Mouse (Mus musculus): Measurements from ENCODE around the gene Gtf2i. TPM values are rescaled to one million over a fixed set of nuclear protein-coding genes. Genes with fewer than 3 reads are reported as not detected.

Gene Gtf2i
- polyA plus RNA-seq, 1 experiment from 2014 or later = 211 TPM

DNA sequence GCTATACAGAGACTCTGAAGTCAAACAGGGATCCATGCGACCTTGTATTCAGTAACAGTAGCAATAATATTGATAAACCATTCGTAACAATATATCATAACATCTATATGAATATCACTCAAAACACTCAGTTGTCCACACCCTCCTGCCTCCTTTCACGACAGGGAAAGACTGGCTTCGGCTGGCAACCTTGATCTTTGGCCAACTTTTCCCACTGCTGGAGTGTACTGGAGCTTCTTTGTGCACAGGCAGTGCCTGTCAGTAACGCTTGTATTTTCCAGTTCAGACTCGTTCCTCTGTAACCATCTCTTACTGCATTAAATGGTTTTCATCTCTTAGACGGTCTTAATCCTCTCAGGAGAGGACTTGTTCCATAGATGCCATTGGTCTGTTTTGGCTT lies 2.2 kb upstream of the Gtf2i start:
- Histone ChIP-seq H3K9ac (ENCODE audit: low read length) (no peak overlapping the region), H3K27me3 (ENCODE audit: control insufficient read depth, insufficient read depth, low read length) (no peaks in the 10 kb centered on the region), H3K4me2 (ENCODE audit: low read depth, severe bottlenecking) (no peak overlapping the region), H3K9me3 (ENCODE audit: control insufficient read depth, low read length) (no peaks in the 10 kb centered on the region), H3K36me3 (ENCODE audit: control insufficient read depth, insufficient read depth, low read length) (no peaks in the 10 kb centered on the region), H3K4me3 (ENCODE audit: low read depth, low read length) (no peak overlapping the region), H3K27ac (replicated peaks; ENCODE audit: low read depth, low read length) (peak overlapping the region; percentile 100; the same call in 1 of the 2 replicates), H3K4me1 (ENCODE audit: control insufficient read depth, insufficient read depth, low read length) (peaks cover 5% of the 10 kb centered on the region)
- ATAC-seq (ENCODE audit: insufficient number of reproducible peaks, low FRiP score, low TSS enrichment, low read depth) (no peak), DNase-seq (ENCODE audit: low spot score) (no peak)
- 79% methylated on average over 7 of the region's 7 CpGs for WGBS

DNA sequence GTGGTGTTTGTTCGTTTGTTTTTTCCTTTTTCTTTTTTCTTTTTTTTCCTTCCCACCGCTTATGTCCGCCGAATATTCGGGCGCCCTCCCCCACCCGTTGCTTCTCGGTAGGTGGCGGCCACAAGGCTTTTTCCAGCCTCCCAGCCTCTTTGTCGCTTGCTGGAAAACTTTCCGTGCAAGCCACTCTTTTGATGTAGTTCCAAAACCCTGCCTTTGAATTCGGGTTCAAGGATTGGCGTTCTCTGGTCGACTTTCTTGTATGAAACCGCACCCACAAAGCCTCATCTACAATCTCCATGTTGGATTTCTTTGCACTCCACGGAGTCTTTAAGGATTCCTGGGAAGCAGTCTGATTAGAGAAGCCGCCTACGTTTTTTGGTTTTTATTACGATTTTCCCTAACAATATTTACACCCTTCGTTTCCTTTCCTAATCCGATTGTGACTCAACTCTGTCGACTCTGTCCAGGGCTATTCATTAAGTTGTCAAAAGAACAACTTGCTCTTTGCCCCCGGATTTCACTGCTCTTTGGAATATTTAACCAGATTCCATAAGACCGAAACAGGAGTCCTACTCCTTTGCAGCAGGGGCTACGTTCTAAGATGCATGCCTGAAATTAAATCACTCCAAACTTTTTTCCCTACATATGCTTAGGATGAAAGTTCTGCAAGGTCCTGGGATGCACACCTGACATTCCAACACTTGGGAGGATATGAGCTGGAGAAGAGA lies 1.2 kb upstream of the Gtf2i start:
- WGBS = 1% methylated on average over 25 of the region's 25 CpGs
- DNase-seq (ENCODE audit: low spot score) = peak; percentile 78
- no peaks in the 10 kb centered on the region for H3K9me3 ChIP-seq (ENCODE audit: control insufficient read depth, low read length)
- ATAC-seq (ENCODE audit: insufficient number of reproducible peaks, low FRiP score, low TSS enrichment, low read depth) = no peak
- peak overlapping the region; percentile 99 for H3K9ac ChIP-seq (ENCODE audit: low read length)
- H3K27ac ChIP-seq (replicated peaks; ENCODE audit: low read depth, low read length) = peak overlapping the region; percentile 100
- peak overlapping the region; percentile 48 for H3K4me2 ChIP-seq (ENCODE audit: low read depth, severe bottlenecking)
- H3K4me3 ChIP-seq (ENCODE audit: low read depth, low read length) = peak overlapping the region; percentile 76
- peaks cover under 1% of the 10 kb centered on the region; the same call in 1 of the 2 replicates for H3K36me3 ChIP-seq (ENCODE audit: control insufficient read depth, insufficient read depth, low read length)
- peaks cover 5% of the 10 kb centered on the region for H3K4me1 ChIP-seq (ENCODE audit: control insufficient read depth, insufficient read depth, low read length)
- H3K27me3 ChIP-seq (ENCODE audit: control insufficient read depth, insufficient read depth, low read length) = no peaks in the 10 kb centered on the region

DNA sequence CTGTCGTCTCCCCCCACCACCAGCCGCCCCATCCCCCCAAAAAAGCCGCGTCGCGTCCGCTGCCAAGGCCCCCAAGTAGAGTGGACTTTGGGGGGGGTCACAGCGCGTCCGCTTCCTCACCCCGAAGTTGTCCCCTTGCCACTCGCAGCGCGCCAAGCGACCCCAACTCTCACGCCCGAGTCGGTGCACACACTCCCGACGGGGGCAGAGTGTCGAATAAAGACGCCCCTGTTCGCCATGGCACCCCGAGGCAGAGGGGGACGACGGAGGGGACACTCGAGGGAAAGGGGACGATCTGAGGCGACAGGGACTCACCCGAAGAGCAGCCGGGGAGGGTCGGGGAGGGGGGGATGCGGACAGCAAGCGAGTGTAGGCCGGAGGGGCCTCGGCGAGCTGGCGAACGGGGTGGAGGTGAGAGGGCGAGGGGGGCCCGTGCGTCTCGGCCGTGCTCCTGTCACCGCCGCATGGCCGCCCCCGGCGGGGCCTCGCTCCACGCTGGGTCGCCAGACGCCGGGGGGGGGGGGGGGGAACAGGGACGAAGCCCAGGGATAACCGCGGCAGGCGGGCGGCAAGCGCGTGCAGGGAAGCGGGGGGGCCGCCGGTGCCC lies 389 bp downstream of the Gtf2i start:
- Histone ChIP-seq H3K4me1 (ENCODE audit: control insufficient read depth, insufficient read depth, low read length) (peaks cover 5% of the 10 kb centered on the region), H3K4me2 (ENCODE audit: low read depth, severe bottlenecking) (peak overlapping the region; percentile 75), H3K27ac (replicated peaks; ENCODE audit: low read depth, low read length) (peak overlapping the region; percentile 100), H3K9me3 (ENCODE audit: control insufficient read depth, low read length) (no peaks in the 10 kb centered on the region), H3K27me3 (ENCODE audit: control insufficient read depth, insufficient read depth, low read length) (no peaks in the 10 kb centered on the region), H3K4me3 (ENCODE audit: low read depth, low read length) (peak overlapping the region; percentile 76), H3K9ac (ENCODE audit: low read length) (peak overlapping the region; percentile 99), H3K36me3 (ENCODE audit: control insufficient read depth, insufficient read depth, low read length) (peaks cover 12% of the 10 kb centered on the region)
- WGBS = 0% methylated on average over 41 of the region's 64 CpGs
- 0 out of 2 replicates have a peak, but pooled peaks have one; percentile 37 for ATAC-seq (ENCODE audit: insufficient number of reproducible peaks, low FRiP score, low TSS enrichment, low read depth)
- peak; percentile 77 for DNase-seq (ENCODE audit: low spot score)

DNA sequence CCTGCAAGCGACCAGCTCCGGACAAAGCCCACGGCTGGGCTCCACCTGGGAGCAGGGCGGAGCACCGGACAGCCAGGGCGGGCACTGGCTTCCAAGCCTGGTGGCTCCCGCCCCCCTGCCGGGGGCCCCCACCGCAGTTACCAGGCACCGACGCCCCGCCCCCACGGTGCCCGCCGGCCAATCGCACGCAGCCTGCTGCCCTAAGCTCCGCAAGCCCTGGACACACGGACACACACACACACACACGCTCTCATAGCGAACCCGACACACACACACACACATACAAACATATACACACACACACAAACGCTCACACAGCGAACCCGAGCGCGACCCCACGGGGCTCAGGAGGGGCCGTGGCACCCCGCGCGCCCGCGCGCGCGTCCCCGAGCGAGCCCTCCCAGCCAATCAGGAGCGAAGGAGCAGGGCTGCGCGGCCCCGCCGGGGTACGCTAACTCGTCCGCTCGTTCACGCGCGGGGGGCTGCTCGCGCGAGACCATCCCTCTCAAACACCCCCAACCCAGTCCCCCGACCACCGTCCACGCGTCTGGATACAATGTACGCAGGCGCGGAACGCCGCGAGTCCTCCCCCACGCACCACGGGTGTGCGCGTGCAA lies 1.0 kb downstream of the Gtf2i start:
- peak overlapping the region; percentile 75 for H3K4me2 ChIP-seq (ENCODE audit: low read depth, severe bottlenecking)
- H3K36me3 ChIP-seq (ENCODE audit: control insufficient read depth, insufficient read depth, low read length) = peaks cover 12% of the 10 kb centered on the region
- H3K4me3 ChIP-seq (ENCODE audit: low read depth, low read length) = peak overlapping the region; percentile 76
- no peaks in the 10 kb centered on the region for H3K9me3 ChIP-seq (ENCODE audit: control insufficient read depth, low read length)
- H3K9ac ChIP-seq (ENCODE audit: low read length) = peak overlapping the region; percentile 99
- H3K4me1 ChIP-seq (ENCODE audit: control insufficient read depth, insufficient read depth, low read length) = peaks cover 5% of the 10 kb centered on the region
- no peaks in the 10 kb centered on the region for H3K27me3 ChIP-seq (ENCODE audit: control insufficient read depth, insufficient read depth, low read length)
- ATAC-seq (ENCODE audit: insufficient number of reproducible peaks, low FRiP score, low TSS enrichment, low read depth) (peak; percentile 82), DNase-seq (ENCODE audit: low spot score) (peak; percentile 97)
- WGBS = under 1% methylated on average over 61 of the region's 68 CpGs
- peak overlapping the region; percentile 100 for H3K27ac ChIP-seq (replicated peaks; ENCODE audit: low read depth, low read length)

DNA sequence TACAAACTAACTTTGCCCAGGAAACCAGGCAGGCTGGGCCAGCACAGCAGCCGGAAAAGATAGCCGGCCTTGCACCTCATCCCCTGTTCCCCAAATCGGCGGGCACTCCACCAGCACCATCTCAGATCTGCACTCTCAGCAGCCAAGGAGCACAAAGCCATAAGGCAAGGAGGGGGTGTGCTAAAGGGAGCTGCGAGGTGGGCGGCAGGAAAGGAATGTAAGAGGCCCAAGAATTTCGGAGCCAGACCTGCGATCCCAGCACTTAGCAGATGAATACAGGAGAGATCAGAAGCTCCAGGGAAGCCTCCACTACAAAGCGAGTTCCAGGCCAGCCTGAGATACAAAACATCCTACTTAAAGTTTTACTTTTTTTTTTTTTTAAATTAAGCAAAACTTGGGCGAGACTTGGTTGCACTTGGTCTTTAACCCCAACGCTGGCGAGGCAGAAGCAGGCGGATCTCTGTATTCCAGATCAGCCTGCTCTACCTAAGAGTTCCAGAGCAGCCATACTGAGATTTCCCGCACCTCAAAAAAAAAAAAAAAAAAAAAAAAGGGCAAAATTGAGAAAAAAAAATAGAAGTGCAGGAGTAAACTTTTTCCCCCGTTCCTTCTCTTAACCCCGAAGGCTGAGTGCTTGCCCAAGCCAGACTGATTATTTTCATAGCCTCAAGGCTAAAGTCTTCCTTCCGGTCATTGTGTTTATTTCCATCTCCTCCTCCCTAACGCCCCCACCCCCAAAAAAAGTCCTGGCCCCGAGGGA lies 1.7 kb downstream of the Gtf2i start:
- Histone ChIP-seq H3K4me3 (ENCODE audit: low read depth, low read length) (peak overlapping the region; percentile 76), H3K27me3 (ENCODE audit: control insufficient read depth, insufficient read depth, low read length) (no peaks in the 10 kb centered on the region), H3K4me1 (ENCODE audit: control insufficient read depth, insufficient read depth, low read length) (peaks cover 5% of the 10 kb centered on the region), H3K9me3 (ENCODE audit: control insufficient read depth, low read length) (no peaks in the 10 kb centered on the region), H3K9ac (ENCODE audit: low read length) (peak overlapping the region; percentile 99), H3K4me2 (ENCODE audit: low read depth, severe bottlenecking) (peak overlapping the region; percentile 75), H3K36me3 (ENCODE audit: control insufficient read depth, insufficient read depth, low read length) (peaks cover 12% of the 10 kb centered on the region), H3K27ac (replicated peaks; ENCODE audit: low read depth, low read length) (peak overlapping the region; percentile 100)
- peak; percentile 68 for DNase-seq (ENCODE audit: low spot score)
- 5% methylated on average over 19 of the region's 19 CpGs for WGBS
- no peak for ATAC-seq (ENCODE audit: insufficient number of reproducible peaks, low FRiP score, low TSS enrichment, low read depth)

DNA sequence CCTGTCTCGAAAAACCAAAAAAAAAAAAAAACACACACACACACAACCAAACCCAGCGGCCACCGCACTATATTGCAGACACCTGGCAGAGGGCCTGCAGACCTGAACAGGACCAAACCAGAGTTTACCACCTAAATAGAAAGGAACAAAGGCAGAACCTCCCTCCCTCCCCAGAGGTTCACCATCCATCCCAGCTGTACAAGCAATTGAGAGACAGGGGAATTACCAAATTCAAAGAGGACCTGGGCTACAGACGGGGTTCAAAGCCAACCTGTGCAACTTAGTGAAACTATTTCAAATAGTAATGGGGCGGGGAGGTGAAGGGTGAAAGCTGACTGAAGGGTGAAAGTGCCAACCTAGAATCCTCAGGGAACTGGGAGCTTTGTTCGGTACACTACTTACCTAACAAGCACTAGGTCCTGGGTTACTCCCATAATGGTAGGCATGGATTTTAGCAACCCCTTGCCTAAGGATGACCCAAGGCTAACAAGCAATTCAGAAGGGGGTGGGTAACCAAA lies 2.6 kb downstream of the Gtf2i start:
- WGBS = 80% methylated on average over 6 of the region's 6 CpGs
- H3K27ac ChIP-seq (replicated peaks; ENCODE audit: low read depth, low read length) = no peak overlapping the region
- DNase-seq (ENCODE audit: low spot score) (no peak), ATAC-seq (ENCODE audit: insufficient number of reproducible peaks, low FRiP score, low TSS enrichment, low read depth) (no peak)
- H3K4me1 ChIP-seq (ENCODE audit: control insufficient read depth, insufficient read depth, low read length) = peaks cover 5% of the 10 kb centered on the region
- peak overlapping the region; percentile 76 for H3K4me3 ChIP-seq (ENCODE audit: low read depth, low read length)
- H3K27me3 ChIP-seq (ENCODE audit: control insufficient read depth, insufficient read depth, low read length) = no peaks in the 10 kb centered on the region
- no peaks in the 10 kb centered on the region for H3K9me3 ChIP-seq (ENCODE audit: control insufficient read depth, low read length)
- peak overlapping the region; percentile 75 for H3K4me2 ChIP-seq (ENCODE audit: low read depth, severe bottlenecking)
- H3K36me3 ChIP-seq (ENCODE audit: control insufficient read depth, insufficient read depth, low read length) = peaks cover 12% of the 10 kb centered on the region
- peak overlapping the region; percentile 99 for H3K9ac ChIP-seq (ENCODE audit: low read length)

DNA sequence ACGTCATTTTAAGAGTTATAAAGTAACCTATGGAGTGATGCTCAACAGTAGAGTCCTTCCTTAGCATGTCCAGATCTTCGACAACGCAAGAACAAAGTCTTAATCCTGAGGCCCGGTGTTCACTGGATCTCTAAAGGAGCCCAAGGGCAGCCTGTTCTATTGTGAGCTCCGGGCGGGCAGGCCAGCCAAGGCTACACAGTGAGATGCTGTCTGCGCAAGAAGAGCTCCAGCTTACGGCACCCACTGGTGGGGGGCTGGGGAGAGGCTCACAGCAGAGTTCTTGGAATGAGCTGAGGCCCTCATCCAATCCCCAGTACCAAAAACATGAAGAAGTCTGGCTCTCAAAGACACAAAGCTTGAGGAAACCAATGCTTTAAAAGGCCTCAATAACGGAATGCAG lies 4.4 kb downstream of the Gtf2i start:
- Histone ChIP-seq H3K9ac (ENCODE audit: low read length) (no peak overlapping the region), H3K4me2 (ENCODE audit: low read depth, severe bottlenecking) (no peak overlapping the region), H3K4me3 (ENCODE audit: low read depth, low read length) (no peak overlapping the region), H3K27me3 (ENCODE audit: control insufficient read depth, insufficient read depth, low read length) (no peaks in the 10 kb centered on the region), H3K9me3 (ENCODE audit: control insufficient read depth, low read length) (no peaks in the 10 kb centered on the region), H3K4me1 (ENCODE audit: control insufficient read depth, insufficient read depth, low read length) (no peaks in the 10 kb centered on the region), H3K36me3 (ENCODE audit: control insufficient read depth, insufficient read depth, low read length) (peaks cover 19% of the 10 kb centered on the region), H3K27ac (replicated peaks; ENCODE audit: low read depth, low read length) (no peak overlapping the region)
- ATAC-seq (ENCODE audit: insufficient number of reproducible peaks, low FRiP score, low TSS enrichment, low read depth) = no peak
- DNase-seq (ENCODE audit: low spot score) = no peak
- 95% methylated on average over 9 of the region's 9 CpGs for WGBS

DNA sequence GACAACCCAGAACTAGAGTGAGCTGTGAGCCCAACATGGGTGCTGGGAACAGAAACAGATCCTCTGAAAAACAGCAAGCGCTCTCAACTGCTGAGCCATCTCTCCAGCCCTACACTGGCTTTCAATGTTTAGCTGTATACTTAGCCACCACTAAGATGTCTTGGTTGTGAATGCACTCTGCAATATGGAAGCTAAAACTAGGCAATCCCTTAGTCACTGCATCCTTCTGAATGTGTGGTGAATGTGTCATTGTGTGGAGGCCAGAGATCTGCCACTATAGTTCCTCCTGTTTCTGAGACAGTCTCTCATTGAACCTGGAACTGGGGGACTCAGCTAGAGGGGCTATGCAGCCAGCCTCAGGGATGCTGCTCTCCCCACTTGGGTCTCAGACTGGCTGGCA lies 5.2 kb downstream of the Gtf2i start:
- 100% methylated on average over 1 of the region's 1 CpGs for WGBS
- ATAC-seq (ENCODE audit: insufficient number of reproducible peaks, low FRiP score, low TSS enrichment, low read depth) = no peak
- Histone ChIP-seq H3K27me3 (ENCODE audit: control insufficient read depth, insufficient read depth, low read length) (no peaks in the 10 kb centered on the region), H3K9me3 (ENCODE audit: control insufficient read depth, low read length) (no peaks in the 10 kb centered on the region), H3K4me2 (ENCODE audit: low read depth, severe bottlenecking) (no peak overlapping the region), H3K4me1 (ENCODE audit: control insufficient read depth, insufficient read depth, low read length) (no peaks in the 10 kb centered on the region), H3K9ac (ENCODE audit: low read length) (no peak overlapping the region), H3K27ac (replicated peaks; ENCODE audit: low read depth, low read length) (no peak overlapping the region), H3K4me3 (ENCODE audit: low read depth, low read length) (no peak overlapping the region), H3K36me3 (ENCODE audit: control insufficient read depth, insufficient read depth, low read length) (peaks cover 22% of the 10 kb centered on the region)
- no peak for DNase-seq (ENCODE audit: low spot score)

Measured in limb, embryonic 11.5 days (tissue).